Mouse (Mus musculus) MEL (cell line): ENCODE measurements at regions not wholly inside any gene's neighbourhood (a gene's known extent, or its start where the extent isn't known, plus 50 kb on each side); places are given as distances from the start of the nearest gene placed in this dataset.

Experiments used
- CTCF ChIP-seq, 3 experiments: IDR thresholded peaks in 2 of 3; conservative IDR thresholded peaks in 1 of 3; 2 replicates each; pipeline ENCODE4 v1.5.1; 2011 to 2012; ENCODE audit warnings: low read length in 3 of 3, low read depth in 2 of 3, mild to moderate bottlenecking in 2 of 3, improper control_type of control experiment in 1 of 3, inconsistent platforms in 1 of 3, mixed read lengths in 1 of 3, moderate library complexity in 1 of 3; ENCODE audit not compliant: control insufficient read depth in 1 of 3, insufficient read depth in 1 of 3, poor library complexity in 1 of 3, severe bottlenecking in 1 of 3
- GATA1 ChIP-seq: IDR thresholded peaks from 2 replicates; pipeline ENCODE4 v1.6.1; 2011; ENCODE audit warnings: low read depth, low read length, improper control_type of control experiment
- HCFC1 ChIP-seq: IDR thresholded peaks from 2 replicates; pipeline ENCODE4 v1.6.1; 2012; ENCODE audit warnings: low read depth, mild to moderate bottlenecking, inconsistent platforms, low read length, improper control_type of control experiment, moderate library complexity
- MAX ChIP-seq: IDR thresholded peaks from 2 replicates; pipeline ENCODE4 v1.6.1; 2011; ENCODE audit warnings: low read length, improper control_type of control experiment
- NRF1 ChIP-seq: IDR thresholded peaks from 2 replicates; pipeline ENCODE4 v1.6.1; 2014; ENCODE audit warnings: low read depth, mild to moderate bottlenecking, inconsistent platforms, low read length, improper control_type of control experiment, moderate library complexity; ENCODE audit not compliant: poor library complexity, insufficient read depth, severe bottlenecking
- POLR2A ChIP-seq, 2 experiments: IDR thresholded peaks; 2 replicates each; pipeline ENCODE4 v1.6.1; 2011 to 2012; ENCODE audit warnings: low read length in 2 of 2, mild to moderate bottlenecking in 2 of 2, control low read depth in 1 of 2, improper control_type of control experiment in 1 of 2, low read depth in 1 of 2, moderate library complexity in 1 of 2; ENCODE audit not compliant: control insufficient read depth in 1 of 2, insufficient read depth in 1 of 2, poor library complexity in 1 of 2
- TAL1 ChIP-seq: IDR thresholded peaks from 2 replicates; pipeline ENCODE4 v1.6.1; 2012; ENCODE audit warnings: mild to moderate bottlenecking, inconsistent platforms, low read length, moderate library complexity, mixed read lengths
- USF1 ChIP-seq: IDR thresholded peaks from 2 replicates; pipeline ENCODE4 v1.6.1; 2014; ENCODE audit warnings: low read depth, mild to moderate bottlenecking, inconsistent platforms, low read length, improper control_type of control experiment, moderate library complexity

GRCm38 (mm10) chr14:80683282-80683681 is 699.4 kb downstream of the Olfm4 start:
- TF ChIP-seq GATA1 = no peak
- TF ChIP-seq USF1 = no peak
- TF ChIP-seq CTCF (IDR thresholded peaks at IDR 0.05 in 2 of 3, conservative IDR thresholded peaks at IDR 0.05 in 1 of 3; ENCODE audit: control insufficient read depth in 1 of 3, insufficient read depth in 1 of 3, low read depth in 2 of 3, low read length in 3 of 3, poor library complexity in 1 of 3, severe bottlenecking in 1 of 3) = no peak
- no peak for TF ChIP-seq TAL1
- no peak for TF ChIP-seq NRF1
- TF ChIP-seq HCFC1 = no peak
- no peak for TF ChIP-seq MAX
- no peak for TF ChIP-seq POLR2A (IDR thresholded peaks at IDR 0.05; ENCODE audit: control insufficient read depth in 1 of 2, insufficient read depth in 1 of 2, low read depth in 1 of 2, low read length in 2 of 2, poor library complexity in 1 of 2)
